Mouse (Mus musculus) erythroblast, adult 5-6 weeks (primary cell): ENCODE data around the gene Ifitm2. TPM values are rescaled to one million over a fixed set of nuclear protein-coding genes. Genes with fewer than 3 reads are reported as not detected.

ENCODE experiments used
- ATAC-seq: replicated peaks from 2 replicates; pipeline ENCODE4 v1.8.0; 2016; ENCODE audit warnings: moderate number of reproducible peaks, mild to moderate bottlenecking, moderate TSS enrichment, inconsistent platforms; ENCODE audit not compliant: poor library complexity, low FRiP score, severe bottlenecking
- total RNA-seq, 2 experiments: library from RNA; stranded (forward) in 1 of 2; stranded (reverse) in 1 of 2; fragments of 150-400 nt in 1 of 2; fragments of 200-764, 138-1000 nt in 1 of 2; gene quantifications; 2 replicates each; pipeline versions ENCODE4 v1.2.3 to v1.2.4; 2015 to 2017; ENCODE audit warnings: low replicate concordance in 2 of 2

Gene Ifitm2
- total RNA-seq, 2 experiments from 2014 or later: 41.4 to 133 TPM

GRCm38 (mm10) chr7:140948161-140948560 is 7.6 kb downstream of the Ifitm2 start:
- ATAC-seq: no peak

- no peak for ATAC-seq
These were observed 8.8 kb downstream of the Ifitm2 start for GRCm38 (mm10) chr7:140946980-140947379.

- no peak for ATAC-seq
These were observed 9.5 kb downstream of the Ifitm2 start for GRCm38 (mm10) chr7:140946311-140946710.

GRCm38 (mm10) chr7:140945247-140945646 is 10.5 kb downstream of the Ifitm2 start:
- ATAC-seq: no peak

- no peak for ATAC-seq
These were observed 11.6 kb downstream of the Ifitm2 start for GRCm38 (mm10) chr7:140944236-140944635.

GRCm38 (mm10) chr7:140943356-140943755 is 12.4 kb downstream of the Ifitm2 start:
- ATAC-seq: no peak

- ATAC-seq: no peak
These were observed 13.0 kb downstream of the Ifitm2 start for GRCm38 (mm10) chr7:140942811-140943210.

- ATAC-seq: no peak
These were observed 13.4 kb downstream of the Ifitm2 start for GRCm38 (mm10) chr7:140942341-140942740.

- peak; percentile 94 for ATAC-seq
These were observed 14.3 kb downstream of the Ifitm2 start, which contains the start of gene Pgghg for GRCm38 (mm10) chr7:140941222-140942051. Gene Pgghg (plus strand): TSS chr7:140941391.

GRCm38 (mm10) chr7:140939669-140940171 is 16.1 kb downstream of the Ifitm2 start:
- ATAC-seq: no peak

GRCm38 (mm10) chr7:140938896-140939295 is 16.9 kb downstream of the Ifitm2 start:
- ATAC-seq: no peak

GRCm38 (mm10) chr7:140938436-140938835 is 17.4 kb downstream of the Ifitm2 start:
- ATAC-seq: no peak

GRCm38 (mm10) chr7:140927181-140927580 is 28.6 kb downstream of the Ifitm2 start:
- no peak for ATAC-seq

- ATAC-seq: no peak
These were observed 32.6 kb downstream of the Ifitm2 start for GRCm38 (mm10) chr7:140923070-140923775.

GRCm38 (mm10) chr7:140922398-140923069 is 33.3 kb downstream of the Ifitm2 start:
- no peak for ATAC-seq

- no peak for ATAC-seq
These were observed 34.4 kb downstream of the Ifitm2 start for GRCm38 (mm10) chr7:140921225-140921975.

GRCm38 (mm10) chr7:140920418-140921029 is 35.3 kb downstream of the Ifitm2 start, which contains the start of gene Nlrp6:
Gene Nlrp6 (plus strand): TSS chr7:140920902.
- no peak for ATAC-seq

GRCm38 (mm10) chr7:140919911-140920310 is 35.9 kb downstream of the Ifitm2 start:
- no peak for ATAC-seq
